Comparison of ENCODE assay signal across 11 mouse cellular contexts in genomic region chr10:81190912-81191321, GRCm38 (mm10). TPM values are rescaled to one million over a fixed set of nuclear protein-coding genes. Genes with fewer than 3 reads are reported as not detected.
DNase-seq lines count a peak whose midpoint lies in the region; ATAC-seq and TF ChIP-seq lines count a peak whose summit lies in the region.
"Had no signal": no experiment of that assay in that cellular context is flagged by ENCODE, and none has a peak within 500 bp of the region (broad histone marks: within the 10 kb centered on the region; RNA-seq: fewer than 3 reads in every experiment).

No protein-coding gene starts in this region.

- DNase-seq in gastrocnemius, adult 2 months: peak; percentile 40
- no peak for DNase-seq in gastrocnemius, postnatal 14 days
- DNase-seq in midbrain, postnatal 0 days (ENCODE audit: low spot score): no peak
- DNase-seq in gastrocnemius, postnatal 10 days: no peak
- DNase-seq in frontal cortex, postnatal 36 days (ENCODE audit: low spot score in 2 of 2): no peak
- DNase-seq: midbrain, embryonic 14.5 days had no signal

- H3K4me1 ChIP-seq in midbrain, postnatal 0 days (ENCODE audit: insufficient read depth, low read length): peaks cover 4% of the 10 kb centered on the region
- H3K4me1 ChIP-seq in midbrain, embryonic 15.5 days: peaks cover 18% of the 10 kb centered on the region
- H3K4me1 ChIP-seq in kidney, embryonic 15.5 days: peaks cover 38% of the 10 kb centered on the region
- H3K4me1 ChIP-seq in stomach, embryonic 15.5 days: peaks cover 37% of the 10 kb centered on the region

- WGBS in midbrain, postnatal 0 days: 80% methylated on average over 6 of the region's 6 CpGs
- 78% methylated on average over 6 of the region's 6 CpGs for WGBS in midbrain, embryonic 15.5 days
- WGBS in kidney, embryonic 15.5 days: 72% methylated on average over 6 of the region's 6 CpGs
- WGBS in stomach, embryonic 15.5 days: 59% methylated on average over 6 of the region's 6 CpGs

- intact Hi-C loops in gastrocnemius, adult 2 months (cut with DNase I): no loop called here
- intact Hi-C loops in gastrocnemius, postnatal 14 days (cut with DNase I; ENCODE audit: low total_unique reads): no loop called here

- H3K9ac ChIP-seq in midbrain, postnatal 0 days (replicated peaks; ENCODE audit: low read length, poor library complexity, severe bottlenecking): no peak overlapping the region
- H3K9ac ChIP-seq in midbrain, embryonic 15.5 days: no peak overlapping the region
- H3K9ac ChIP-seq in kidney, embryonic 15.5 days: no peak overlapping the region
- H3K9ac ChIP-seq in stomach, embryonic 15.5 days: peak overlapping the region; percentile 7; the same call in 1 of the 2 replicates

- peaks cover 11% of the 10 kb centered on the region for H3K27me3 ChIP-seq in midbrain, postnatal 0 days (ENCODE audit: insufficient read depth, low read length)
- H3K27me3 ChIP-seq in midbrain, embryonic 15.5 days (replicated peaks): peaks cover 10% of the 10 kb centered on the region
- peaks cover 29% of the 10 kb centered on the region for H3K27me3 ChIP-seq in kidney, embryonic 15.5 days
- peaks cover 17% of the 10 kb centered on the region for H3K27me3 ChIP-seq in stomach, embryonic 15.5 days (replicated peaks)

- no peak for ATAC-seq in midbrain, postnatal 0 days (ENCODE audit: low FRiP score)
- no peak for ATAC-seq in midbrain, embryonic 15.5 days (replicated peaks)
- ATAC-seq in kidney, embryonic 15.5 days (replicated peaks; ENCODE audit: low FRiP score): 0 out of 2 replicates have a peak, but pooled peaks have one; percentile 9
- ATAC-seq in stomach, embryonic 15.5 days (ENCODE audit: insufficient read depth, low FRiP score, low read depth): no peak

- H3K9me3 ChIP-seq in midbrain, postnatal 0 days (ENCODE audit: low read length): no peaks in the 10 kb centered on the region
- no peaks in the 10 kb centered on the region for H3K9me3 ChIP-seq in midbrain, embryonic 15.5 days
- H3K9me3 ChIP-seq in kidney, embryonic 15.5 days (replicated peaks): no peaks in the 10 kb centered on the region
- H3K9me3 ChIP-seq in stomach, embryonic 15.5 days: no peaks in the 10 kb centered on the region
- H3K9me3 ChIP-seq: G1E had no signal

- H3K4me3 ChIP-seq in gastrocnemius, adult 2 months: no peak overlapping the region; the same call in 1 of the 2 replicates
- H3K4me3 ChIP-seq in midbrain, postnatal 0 days (ENCODE audit: low read depth, low read length): no peak overlapping the region
- H3K4me3 ChIP-seq in midbrain, embryonic 15.5 days: no peak overlapping the region
- no peak overlapping the region for H3K4me3 ChIP-seq in kidney, embryonic 15.5 days (replicated peaks)
- H3K4me3 ChIP-seq in stomach, embryonic 15.5 days (replicated peaks): no peak overlapping the region

- TF ChIP-seq CTCF in gastrocnemius, adult 2 months (IDR thresholded peaks at IDR 0.05): peak; percentile 33; the same call in 1 of the 2 replicates
- TF ChIP-seq CTCF in midbrain, postnatal 0 days (IDR thresholded peaks at IDR 0.05): peak; percentile 43

- peak overlapping the region; percentile 99 for H3K27ac ChIP-seq in gastrocnemius, adult 2 months
- no peak overlapping the region for H3K27ac ChIP-seq in midbrain, postnatal 0 days (ENCODE audit: low read depth, low read length)
- no peak overlapping the region for H3K27ac ChIP-seq in midbrain, embryonic 15.5 days
- H3K27ac ChIP-seq in kidney, embryonic 15.5 days: peak overlapping the region; percentile 93
- H3K27ac ChIP-seq in stomach, embryonic 15.5 days: peak overlapping the region; percentile 89; the same call in 1 of the 2 replicates

- peaks cover 16% of the 10 kb centered on the region for H3K36me3 ChIP-seq in midbrain, postnatal 0 days (ENCODE audit: insufficient read depth, low read length)
- H3K36me3 ChIP-seq in midbrain, embryonic 15.5 days (replicated peaks): peaks cover 20% of the 10 kb centered on the region; the same call in 1 of the 2 replicates
- H3K36me3 ChIP-seq in kidney, embryonic 15.5 days: peaks cover 43% of the 10 kb centered on the region
- H3K36me3 ChIP-seq in stomach, embryonic 15.5 days: peaks cover 24% of the 10 kb centered on the region

- no peak overlapping the region for H3K4me2 ChIP-seq in midbrain, postnatal 0 days (ENCODE audit: low read depth, low read length, poor library complexity, severe bottlenecking)
- no peak overlapping the region for H3K4me2 ChIP-seq in midbrain, embryonic 15.5 days
- no peak overlapping the region for H3K4me2 ChIP-seq in kidney, embryonic 15.5 days
- H3K4me2 ChIP-seq in stomach, embryonic 15.5 days: no peak overlapping the region

RNA-seq across cellular contexts. Expression of gene 4930442H23Rik, which starts 7.3 kb away (rescaled TPM):
- total RNA-seq in gastrocnemius, adult 2 months (2021): not detected
- not detected for total RNA-seq in gastrocnemius, postnatal 14 days (2021)
- total RNA-seq in midbrain, postnatal 0 days (2014; rRNA removed): not detected in 2 replicates
- not detected in 2 replicates for polyA plus RNA-seq in midbrain, postnatal 0 days (2015; fragmentation: Nextera tagmentation; extraction: Ambion mirVana)
- polyA plus RNA-seq in midbrain, embryonic 15.5 days (2015; fragmentation: Nextera tagmentation; extraction: Ambion mirVana): not detected in 2 replicates
- not detected in 2 replicates for polyA plus RNA-seq in kidney, embryonic 15.5 days (2015; fragmentation: Nextera tagmentation; extraction: Ambion mirVana)
- 0.10 TPM in 1 of 2 replicates, not detected in the other for polyA plus RNA-seq in stomach, embryonic 15.5 days (2015; fragmentation: Nextera tagmentation; extraction: Ambion mirVana)
- not detected for total RNA-seq in gastrocnemius, postnatal 10 days (2021)
- total RNA-seq: G1E had no signal
- polyA plus RNA-seq: G1E; midbrain, embryonic 14.5 days had no signal

RNA-seq across cellular contexts. Expression of gene Dapk3, which starts 8.1 kb away (rescaled TPM):
- 10 to 100 TPM; 22.1 to 24.9 TPM for total RNA-seq in gastrocnemius, adult 2 months (2021)
- 10 to 100 TPM; 21.2 to 24.8 TPM for total RNA-seq in gastrocnemius, postnatal 14 days (2021)
- total RNA-seq in midbrain, postnatal 0 days (2014; rRNA removed): 56.7 and 88.8 TPM in 2 replicates
- polyA plus RNA-seq in midbrain, postnatal 0 days (2015; fragmentation: Nextera tagmentation; extraction: Ambion mirVana): 59.1 and 60.9 TPM in 2 replicates
- 66.3 and 67.3 TPM in 2 replicates for polyA plus RNA-seq in midbrain, embryonic 15.5 days (2015; fragmentation: Nextera tagmentation; extraction: Ambion mirVana)
- 41.0 and 47.9 TPM in 2 replicates for polyA plus RNA-seq in kidney, embryonic 15.5 days (2015; fragmentation: Nextera tagmentation; extraction: Ambion mirVana)
- 61.9 and 65.4 TPM in 2 replicates for polyA plus RNA-seq in stomach, embryonic 15.5 days (2015; fragmentation: Nextera tagmentation; extraction: Ambion mirVana)
- total RNA-seq in gastrocnemius, postnatal 10 days (2021): 10 to 100 TPM; 29.8 to 30.4 TPM

RNA-seq across cellular contexts. Expression of gene Nmrk2, which starts 10.9 kb away (rescaled TPM):
- 10 to 100 TPM; 59.7 to 72.8 TPM for total RNA-seq in gastrocnemius, adult 2 months (2021)
- 1 to 10 TPM; 1.8 to 5.5 TPM for total RNA-seq in gastrocnemius, postnatal 14 days (2021)
- not detected in 2 replicates for total RNA-seq in midbrain, postnatal 0 days (2014; rRNA removed)
- polyA plus RNA-seq in midbrain, postnatal 0 days (2015; fragmentation: Nextera tagmentation; extraction: Ambion mirVana): 0.14 TPM in 1 of 2 replicates, not detected in the other
- polyA plus RNA-seq in midbrain, embryonic 15.5 days (2015; fragmentation: Nextera tagmentation; extraction: Ambion mirVana): 0.14 TPM in 1 of 2 replicates, not detected in the other
- 0.18 TPM in 1 of 2 replicates, not detected in the other for polyA plus RNA-seq in kidney, embryonic 15.5 days (2015; fragmentation: Nextera tagmentation; extraction: Ambion mirVana)
- polyA plus RNA-seq in stomach, embryonic 15.5 days (2015; fragmentation: Nextera tagmentation; extraction: Ambion mirVana): 0.18 and 0.26 TPM in 2 replicates
- 1 to 10 TPM; 1.7 to 1.8 TPM for total RNA-seq in gastrocnemius, postnatal 10 days (2021)
- total RNA-seq: G1E had no signal
- polyA plus RNA-seq: G1E; midbrain, embryonic 14.5 days; testis, adult 2 months had no signal

RNA-seq across cellular contexts. Expression of gene Eef2, which starts 14.5 kb away (rescaled TPM):
- 1,000 to 10,000 TPM; 1,128 to 1,335 TPM for total RNA-seq in gastrocnemius, adult 2 months (2021)
- 100 to 1,000 TPM; 892 to 898 TPM for total RNA-seq in gastrocnemius, postnatal 14 days (2021)
- 2,062 and 2,304 TPM in 2 replicates for total RNA-seq in midbrain, postnatal 0 days (2014; rRNA removed)
- polyA plus RNA-seq in midbrain, postnatal 0 days (2015; fragmentation: Nextera tagmentation; extraction: Ambion mirVana): 440 and 459 TPM in 2 replicates
- 588 and 606 TPM in 2 replicates for polyA plus RNA-seq in midbrain, embryonic 15.5 days (2015; fragmentation: Nextera tagmentation; extraction: Ambion mirVana)
- polyA plus RNA-seq in kidney, embryonic 15.5 days (2015; fragmentation: Nextera tagmentation; extraction: Ambion mirVana): 563 and 597 TPM in 2 replicates
- polyA plus RNA-seq in stomach, embryonic 15.5 days (2015; fragmentation: Nextera tagmentation; extraction: Ambion mirVana): 517 and 544 TPM in 2 replicates
- 1,000 to 10,000 TPM in 1 of 2 experiments, 100 to 1,000 TPM in 1; 974 to 1,018 TPM for total RNA-seq in gastrocnemius, postnatal 10 days (2021)

RNA-seq across cellular contexts. Expression of gene Pias4, which starts 23.2 kb away (rescaled TPM):
- total RNA-seq in gastrocnemius, adult 2 months (2021): 10 to 100 TPM; 15.7 to 16.2 TPM
- 10 to 100 TPM; 12.3 to 12.8 TPM for total RNA-seq in gastrocnemius, postnatal 14 days (2021)
- total RNA-seq in midbrain, postnatal 0 days (2014; rRNA removed): 31.2 and 38.0 TPM in 2 replicates
- polyA plus RNA-seq in midbrain, postnatal 0 days (2015; fragmentation: Nextera tagmentation; extraction: Ambion mirVana): 30.1 and 31.3 TPM in 2 replicates
- polyA plus RNA-seq in midbrain, embryonic 15.5 days (2015; fragmentation: Nextera tagmentation; extraction: Ambion mirVana): 59.2 and 66.3 TPM in 2 replicates
- polyA plus RNA-seq in kidney, embryonic 15.5 days (2015; fragmentation: Nextera tagmentation; extraction: Ambion mirVana): 48.6 and 51.2 TPM in 2 replicates
- polyA plus RNA-seq in stomach, embryonic 15.5 days (2015; fragmentation: Nextera tagmentation; extraction: Ambion mirVana): 41.8 and 44.9 TPM in 2 replicates
- total RNA-seq in gastrocnemius, postnatal 10 days (2021): 10 to 100 TPM; 10.7 to 13.8 TPM

Comparison
In these comparisons a context has a peak if more than half of its experiments do, and no peak if none do; other contexts are left out.
1. RNA of gene Nmrk2, which starts 10.9 kb away (total RNA-seq): 59.7 to 72.8 TPM in gastrocnemius, adult 2 months; 1.8 to 5.5 TPM in gastrocnemius, postnatal 14 days, 1.7 to 1.8 TPM in gastrocnemius, postnatal 10 days and not detected in midbrain, postnatal 0 days; every median in the first group is over 4 times any median in the second.
2. H3K27ac ChIP-seq: peak in gastrocnemius, adult 2 months (single experiment), kidney, embryonic 15.5 days (single experiment) and stomach, embryonic 15.5 days (single experiment); none in midbrain, postnatal 0 days (single experiment) and midbrain, embryonic 15.5 days (single experiment).